Mouse (Mus musculus) olfactory bulb, adult 2 months (tissue): ENCODE data around the gene Platr17.

Source experiments
- CTCF ChIP-seq: fragments of 200-500 bp; IDR thresholded peaks from 2 replicates; pipeline ENCODE4 v1.5.1; 2012; ENCODE audit warnings: low read depth, mild to moderate bottlenecking, low read length, moderate library complexity; ENCODE audit not compliant: insufficient read depth
- POLR2A ChIP-seq: fragments of 200-500 bp; IDR thresholded peaks from 2 replicates; pipeline ENCODE4 v1.6.1; 2012; ENCODE audit warnings: mild to moderate bottlenecking, low read depth, low read length, moderate library complexity; ENCODE audit not compliant: insufficient read depth

DNA sequence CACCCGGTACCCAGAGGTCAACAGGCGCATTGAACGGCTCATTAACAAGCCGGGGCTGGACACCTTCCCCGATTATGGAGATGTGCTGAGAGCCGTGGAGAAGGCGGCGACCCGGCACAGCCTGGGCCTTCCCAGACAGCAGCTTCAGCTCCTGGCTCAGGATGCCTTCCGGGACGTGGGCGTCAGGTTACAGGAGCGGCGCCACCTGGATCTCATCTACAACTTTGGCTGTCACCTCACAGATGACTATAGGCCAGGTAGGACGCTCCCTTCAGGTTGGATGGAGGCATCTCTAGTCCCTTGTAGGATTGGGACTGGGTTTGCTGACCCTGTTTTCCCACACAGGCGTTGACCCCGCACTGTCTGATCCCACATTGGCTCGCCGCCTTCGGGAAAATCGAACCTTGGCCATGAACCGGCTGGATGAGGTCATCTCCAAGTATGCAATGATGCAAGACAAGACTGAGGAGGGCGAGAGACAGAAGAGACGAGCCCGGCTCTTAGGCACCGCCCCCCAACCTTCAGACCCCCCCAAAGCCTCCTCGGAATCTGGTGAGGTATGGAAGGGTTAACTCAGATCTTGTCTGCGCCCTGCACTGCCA is 7.0 kb downstream of the Platr17 start:
- TF ChIP-seq CTCF (no peak), POLR2A (no peak)
